Mouse (Mus musculus): ENCODE data around the gene Sarm1. TPM values are rescaled to one million over a fixed set of nuclear protein-coding genes. Genes with fewer than 3 reads are reported as not detected.

Gene Sarm1
- total RNA-seq (2014; rRNA removed) (85.9 and 87.8 TPM in 2 replicates), polyA plus RNA-seq (2015; fragmentation: Nextera tagmentation; extraction: Ambion mirVana) (30.8 and 32.7 TPM in 2 replicates)

- peak within 1 kb of the TSS; percentile 76 for H3K9ac ChIP-seq (replicated peaks; ENCODE audit: low read length)
- peak within 1 kb of the TSS; percentile 94 for H3K27ac ChIP-seq
- H3K4me1 ChIP-seq (ENCODE audit: insufficient read depth, low read length): peaks cover 4% of the 10 kb centered on the region; the same call in 1 of the 2 replicates
- no peak for TF ChIP-seq CTCF (IDR thresholded peaks at IDR 0.05; ENCODE audit: low read depth)
- peak within 1 kb of the TSS; percentile 70 for H3K4me3 ChIP-seq (ENCODE audit: low read length)
- WGBS: 2% methylated on average over 36 of the region's 36 CpGs
- ATAC-seq (peak; percentile 97), DNase-seq (ENCODE audit: low spot score) (peak; percentile 99)
- no peaks in the 10 kb centered on the region for H3K27me3 ChIP-seq (ENCODE audit: insufficient read depth, low read length)
- H3K36me3 ChIP-seq (ENCODE audit: insufficient read depth, low read length): no peaks in the 10 kb centered on the region
- H3K4me2 ChIP-seq (ENCODE audit: low read depth, low read length): peak within 1 kb of the TSS; percentile 79
- no peaks in the 10 kb centered on the region for H3K9me3 ChIP-seq (ENCODE audit: low read length)
These were observed at the start of gene Sarm1 for GRCm38 (mm10) chr11:78497544-78498522. Gene Sarm1 (minus strand): TSS chr11:78497754.

GRCm38 (mm10) chr11:78545181-78545580 is 47.6 kb upstream of the Sarm1 start:
- Histone ChIP-seq H3K27ac (no peak overlapping the region), H3K4me1 (ENCODE audit: insufficient read depth, low read length) (0 out of 2 replicates have a peak, but pooled peaks cover 7% of the 10 kb centered on the region), H3K9me3 (ENCODE audit: low read length) (no peaks in the 10 kb centered on the region), H3K9ac (replicated peaks; ENCODE audit: low read length) (no peak overlapping the region), H3K36me3 (ENCODE audit: insufficient read depth, low read length) (peaks cover 11% of the 10 kb centered on the region; the same call in 1 of the 2 replicates), H3K27me3 (ENCODE audit: insufficient read depth, low read length) (no peaks in the 10 kb centered on the region), H3K4me2 (ENCODE audit: low read depth, low read length) (no peak overlapping the region), H3K4me3 (ENCODE audit: low read length) (no peak overlapping the region)
- no peak for TF ChIP-seq CTCF (IDR thresholded peaks at IDR 0.05; ENCODE audit: low read depth)
- no peak for ATAC-seq
- WGBS: 76% methylated on average over 8 of the region's 8 CpGs
- no peak for DNase-seq (ENCODE audit: low spot score)

GRCm38 (mm10) chr11:78544449-78545111 is 47.0 kb upstream of the Sarm1 start:
- 95% methylated on average over 7 of the region's 7 CpGs for whole genome bisulfite sequencing

GRCm38 (mm10) chr11:78540358-78540757 is 42.8 kb upstream of the Sarm1 start:
- WGBS: 89% methylated on average over 3 of the region's 3 CpGs
- H3K9ac ChIP-seq (replicated peaks; ENCODE audit: low read length): no peak overlapping the region
- H3K4me3 ChIP-seq (ENCODE audit: low read length): no peak overlapping the region
- no peaks in the 10 kb centered on the region for H3K9me3 ChIP-seq (ENCODE audit: low read length)
- H3K4me2 ChIP-seq (ENCODE audit: low read depth, low read length): no peak overlapping the region
- no peak for DNase-seq (ENCODE audit: low spot score)
- H3K4me1 ChIP-seq (ENCODE audit: insufficient read depth, low read length): peaks cover 14% of the 10 kb centered on the region; the same call in 1 of the 2 replicates
- TF ChIP-seq CTCF (IDR thresholded peaks at IDR 0.05; ENCODE audit: low read depth): no peak
- ATAC-seq: no peak
- no peaks in the 10 kb centered on the region for H3K27me3 ChIP-seq (ENCODE audit: insufficient read depth, low read length)
- peaks cover 16% of the 10 kb centered on the region; the same call in 1 of the 2 replicates for H3K36me3 ChIP-seq (ENCODE audit: insufficient read depth, low read length)
- H3K27ac ChIP-seq: no peak overlapping the region

More at GRCm38 (mm10) chr11:78544449-78545111, 47.0 kb upstream of the Sarm1 start:
- H3K4me3 ChIP-seq (ENCODE audit: low read length): no peak overlapping the region
- H3K9ac ChIP-seq (replicated peaks; ENCODE audit: low read length): no peak overlapping the region
- peaks cover 16% of the 10 kb centered on the region; the same call in 1 of the 2 replicates for H3K36me3 ChIP-seq (ENCODE audit: insufficient read depth, low read length)
- peak; percentile 43 for TF ChIP-seq CTCF (IDR thresholded peaks at IDR 0.05; ENCODE audit: low read depth)
- H3K9me3 ChIP-seq (ENCODE audit: low read length): no peaks in the 10 kb centered on the region
- ATAC-seq (no peak), DNase-seq (ENCODE audit: low spot score) (peak; percentile 50)
- no peaks in the 10 kb centered on the region for H3K27me3 ChIP-seq (ENCODE audit: insufficient read depth, low read length)
- no peak overlapping the region for H3K4me2 ChIP-seq (ENCODE audit: low read depth, low read length)
- H3K4me1 ChIP-seq (ENCODE audit: insufficient read depth, low read length): 0 out of 2 replicates have a peak, but pooled peaks cover 5% of the 10 kb centered on the region
- no peak overlapping the region for H3K27ac ChIP-seq

- H3K4me1 ChIP-seq (ENCODE audit: insufficient read depth, low read length): peaks cover 21% of the 10 kb centered on the region; the same call in 1 of the 2 replicates
- peak overlapping the region; percentile 86 for H3K27ac ChIP-seq
- DNase-seq (ENCODE audit: low spot score): no peak
- H3K4me3 ChIP-seq (ENCODE audit: low read length): peak overlapping the region; percentile 81
- ATAC-seq: 0 out of 2 replicates have a peak, but pooled peaks have one; percentile 0
- no peaks in the 10 kb centered on the region for H3K9me3 ChIP-seq (ENCODE audit: low read length)
- peak overlapping the region; percentile 75 for H3K9ac ChIP-seq (replicated peaks; ENCODE audit: low read length)
- H3K4me2 ChIP-seq (ENCODE audit: low read depth, low read length): peak overlapping the region; percentile 86
- no peak for TF ChIP-seq CTCF (IDR thresholded peaks at IDR 0.05; ENCODE audit: low read depth)
- 2% methylated on average over 14 of the region's 14 CpGs for WGBS
- peaks cover 16% of the 10 kb centered on the region; the same call in 1 of the 2 replicates for H3K36me3 ChIP-seq (ENCODE audit: insufficient read depth, low read length)
- no peaks in the 10 kb centered on the region for H3K27me3 ChIP-seq (ENCODE audit: insufficient read depth, low read length)
These were observed 39.1 kb upstream of the Sarm1 start for GRCm38 (mm10) chr11:78536690-78537084.

GRCm38 (mm10) chr11:78536080-78536689 is 38.6 kb upstream of the Sarm1 start, which contains the start of the genes Tnfaip1 and Ift20:
Gene Tnfaip1 (minus strand): TSS chr11:78536332.
Gene Ift20 (plus strand): TSS chr11:78536361.
- peak; percentile 99 for DNase-seq (ENCODE audit: low spot score)
- under 1% methylated on average over 52 of the region's 52 CpGs for WGBS
- peak; percentile 98 for ATAC-seq
- Histone ChIP-seq H3K9ac (replicated peaks; ENCODE audit: low read length) (peak within 1 kb of the TSS; percentile 75), H3K4me2 (ENCODE audit: low read depth, low read length) (peak within 1 kb of the TSS; percentile 88), H3K27me3 (ENCODE audit: insufficient read depth, low read length) (no peaks in the 10 kb centered on the region), H3K27ac (peak within 1 kb of the TSS; percentile 91), H3K9me3 (ENCODE audit: low read length) (no peaks in the 10 kb centered on the region), H3K4me1 (ENCODE audit: insufficient read depth, low read length) (peaks cover 21% of the 10 kb centered on the region; the same call in 1 of the 2 replicates), H3K4me3 (ENCODE audit: low read length) (peak within 1 kb of the TSS; percentile 81), H3K36me3 (ENCODE audit: insufficient read depth, low read length) (peaks cover 13% of the 10 kb centered on the region; the same call in 1 of the 2 replicates)
- peak; percentile 31 for TF ChIP-seq CTCF (IDR thresholded peaks at IDR 0.05; ENCODE audit: low read depth)

Data from hindbrain, postnatal 0 days (tissue).